Mouse (Mus musculus) kidney, adult 2 months (tissue): ENCODE data around the gene Smyd3.

Experiments
- CTCF ChIP-seq: fragments of 200-500 bp; conservative IDR thresholded peaks from 2 replicates; pipeline ENCODE4 v1.5.1; 2011; ENCODE audit warnings: low read depth, mild to moderate bottlenecking, control low read depth, low read length, moderate library complexity, mixed read lengths; ENCODE audit not compliant: insufficient read depth, insufficient read length
- POLR2A ChIP-seq: fragments of 200-500 bp; IDR thresholded peaks from one replicate; pipeline ENCODE4 v1.6.1; 2011; ENCODE audit warnings: low read depth, low read length, control low read depth

DNA sequence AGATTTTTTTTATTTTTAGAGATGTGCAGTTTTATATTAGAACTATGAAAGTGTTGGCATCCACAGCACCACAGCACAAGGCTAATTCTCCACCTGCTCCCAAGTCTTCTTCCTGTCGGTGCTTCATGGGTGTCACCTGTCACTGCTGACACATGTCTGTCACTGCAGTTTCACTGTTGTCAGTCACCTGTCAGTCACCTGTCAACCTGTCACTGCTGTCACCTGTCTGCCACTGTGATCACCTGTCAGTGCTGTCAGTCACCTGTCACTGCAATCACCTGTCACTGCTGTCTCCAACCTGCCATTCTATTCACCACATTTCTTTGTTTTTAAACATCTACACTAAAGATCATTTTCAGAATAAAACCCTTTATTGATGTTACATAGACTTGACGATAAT is 279.2 kb downstream of the Smyd3 start:
- TF ChIP-seq CTCF (no peak), POLR2A (no peak)
